Mouse (Mus musculus): ENCODE data around the gene 4933402J07Rik. TPM values are rescaled to one million over a fixed set of nuclear protein-coding genes. Genes with fewer than 3 reads are reported as not detected.

4933402J07Rik gene
- total RNA-seq, 2 experiments from 2014 or later, result not detected

GRCm38 (mm10) chr8:87619529-87619928 is 55.9 kb downstream of the 4933402J07Rik start:
- intact Hi-C loops (cut with DNase I), result no loop called here
- no peak for DNase-seq

GRCm38 (mm10) chr8:87620225-87620624 is 56.6 kb downstream of the 4933402J07Rik start:
- intact Hi-C loops (cut with DNase I), result no loop called here
- no peak for DNase-seq

- DNase-seq, result no peak
- intact Hi-C loops (cut with DNase I), result no loop called here
These were observed 57.5 kb downstream of the 4933402J07Rik start for GRCm38 (mm10) chr8:87621181-87621580.

- DNase-seq, result no peak
- intact Hi-C loops (cut with DNase I), result no loop called here
These were observed 66.0 kb downstream of the 4933402J07Rik start for GRCm38 (mm10) chr8:87629656-87630055.

- intact Hi-C loops (cut with DNase I), result no loop called here
These were observed 68.1 kb downstream of the 4933402J07Rik start for GRCm38 (mm10) chr8:87631776-87632175.

GRCm38 (mm10) chr8:87636226-87636742 is 72.6 kb downstream of the 4933402J07Rik start:
- intact Hi-C loops (cut with DNase I), result no loop called here
- DNase-seq, result no peak

More at GRCm38 (mm10) chr8:87631776-87632175, 68.1 kb downstream of the 4933402J07Rik start:
- DNase-seq, result no peak

Other genes with a start within 250 kb of the 4933402J07Rik start
- gene Cbln1, start 91.2 kb upstream of the 4933402J07Rik start, total RNA-seq (2021), result under 1 TPM; 0.25 to 0.49 TPM